Mouse (Mus musculus) cerebellum, adult 2 months (tissue): Measurements from ENCODE around the gene Gkap1. TPM values are rescaled to one million over a fixed set of nuclear protein-coding genes. Genes with fewer than 3 reads are reported as not detected.

Experiments used
- DNase-seq, 2 experiments: peaks; one replicate each; pipeline ENCODE4 v3.0.0; 2021
- H3K27ac ChIP-seq: fragments of 200-500 bp; 2 replicates; pipeline ENCODE4 v1.5.1; 2012; ENCODE audit warnings: low read length, control low read depth, inconsistent platforms; ENCODE audit not compliant: insufficient read depth
- H3K27me3 ChIP-seq: fragments of 200-500 bp; 2 replicates; pipeline ENCODE4 v1.6.1; 2012; ENCODE audit warnings: inconsistent platforms, mild to moderate bottlenecking, low read length, moderate library complexity; ENCODE audit not compliant: control insufficient read depth, insufficient read depth
- H3K4me1 ChIP-seq: fragments of 200-500 bp; 2 replicates; pipeline ENCODE4 v1.6.1; 2011; ENCODE audit warnings: low read length; ENCODE audit not compliant: control insufficient read depth, insufficient read depth
- H3K4me3 ChIP-seq: fragments of 200-500 bp; replicated peaks from 2 replicates; pipeline ENCODE3; 2011; ENCODE audit warnings: mild to moderate bottlenecking, low read depth, low read length, control low read depth; ENCODE audit not compliant: insufficient read depth
- CTCF ChIP-seq: fragments of 200-500 bp; IDR thresholded peaks from 2 replicates; pipeline ENCODE4 v1.5.1; 2011; ENCODE audit warnings: low read depth, mild to moderate bottlenecking, control low read depth, low read length, moderate library complexity, borderline replicate concordance; ENCODE audit not compliant: insufficient read depth
- POLR2A ChIP-seq: fragments of 200-500 bp; IDR thresholded peaks from 2 replicates; pipeline ENCODE4 v1.6.1; 2011; ENCODE audit warnings: low read length, control low read depth, borderline replicate concordance; ENCODE audit not compliant: insufficient read depth
- WGBS: fragments of 180-500 bp; shearing (Covaris S2); methylation state at CpG from one replicate; pipeline ENCODE4 v1.1.7; 2018; 5-methylcytosine and 5-hydroxymethylcytosine counted together
- polyA plus RNA-seq: library from polyadenylated mRNA; depleted of rRNA; stranded (reverse); fragments of >200 nt; gene quantifications from 2 replicates; pipeline ENCODE4 v1.2.3, GENCODE M21; 2012

Gkap1 gene
- polyA plus RNA-seq, 1 experiment = 30.0 TPM

DNA sequence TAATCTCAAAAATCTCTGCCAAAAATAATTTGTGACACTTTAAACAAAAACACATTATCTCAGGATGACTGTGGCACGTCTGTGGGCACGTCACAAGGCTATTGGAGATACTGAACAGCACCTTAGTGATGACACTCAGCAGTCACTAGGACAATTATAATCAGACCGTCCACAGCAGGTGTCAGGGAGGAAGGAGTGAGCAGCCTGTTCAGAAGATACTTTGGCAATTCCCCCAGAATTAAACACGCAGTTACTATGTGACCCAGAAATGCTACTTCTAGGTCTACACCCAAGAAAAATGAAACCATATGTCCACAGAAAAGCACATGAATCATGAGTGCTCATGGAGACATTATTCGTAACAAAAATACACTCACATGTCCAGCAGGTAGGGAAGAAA is 65.1 kb downstream of the Gkap1 start:
- 4% methylated on average over 5 of the region's 5 CpGs for whole genome bisulfite sequencing
- no peaks in the 10 kb centered on the region for H3K27me3 ChIP-seq
- peak overlapping the region; percentile 37; the same call in 1 of the 2 replicates for H3K27ac ChIP-seq
- H3K4me3 ChIP-seq = peak overlapping the region; percentile 15
- DNase-seq = peak; percentile 63 to 91
- H3K4me1 ChIP-seq = peaks cover 14% of the 10 kb centered on the region
- TF ChIP-seq POLR2A (no peak), CTCF (no peak)

DNA sequence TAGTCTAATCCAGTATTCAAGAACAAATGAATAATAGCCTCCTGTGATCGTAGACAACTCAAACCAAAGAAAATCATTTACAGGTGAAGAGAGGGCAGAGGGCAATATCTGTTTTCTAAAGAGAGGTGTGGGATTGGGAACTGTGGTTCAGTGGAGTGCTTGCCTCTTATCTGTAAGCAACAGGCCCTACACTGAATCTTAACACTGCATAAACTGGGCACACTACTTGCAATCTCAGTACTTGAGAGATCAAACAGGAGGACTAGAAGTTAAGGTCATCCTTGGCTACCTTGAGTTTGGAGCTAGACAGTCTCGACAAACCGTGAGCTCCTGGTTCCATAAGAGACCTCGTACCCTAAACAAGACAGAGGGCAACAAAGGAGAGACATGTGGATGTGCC is 69.4 kb downstream of the Gkap1 start:
- Histone ChIP-seq H3K4me1 (peaks cover 31% of the 10 kb centered on the region), H3K27me3 (no peaks in the 10 kb centered on the region), H3K4me3 (no peak overlapping the region), H3K27ac (no peak overlapping the region)
- DNase-seq = no peak
- 91% methylated on average over 4 of the region's 4 CpGs for WGBS
- TF ChIP-seq CTCF = no peak
- no peak for TF ChIP-seq POLR2A

DNA sequence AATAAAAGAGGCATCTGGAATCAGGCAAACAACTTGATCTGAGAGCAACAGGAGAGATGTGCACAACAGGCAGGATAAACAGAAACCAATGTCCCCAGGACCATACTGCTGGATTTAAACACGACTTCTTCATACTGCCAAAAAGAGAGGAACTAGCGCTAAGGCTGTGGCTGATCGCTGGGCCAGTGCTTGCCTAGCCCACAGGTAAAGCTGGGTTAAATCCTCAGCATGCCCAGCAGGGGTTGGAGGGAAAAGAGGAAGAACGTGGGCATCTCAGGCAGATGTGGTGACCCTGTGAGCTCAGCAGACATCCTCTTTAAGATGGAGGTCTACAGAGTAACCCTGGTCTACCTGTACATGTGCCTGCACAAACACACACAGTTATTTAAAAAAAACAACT is 70.5 kb downstream of the Gkap1 start:
- Histone ChIP-seq H3K27me3 (no peaks in the 10 kb centered on the region), H3K4me3 (no peak overlapping the region), H3K4me1 (peaks cover 28% of the 10 kb centered on the region), H3K27ac (no peak overlapping the region)
- DNase-seq = no peak
- WGBS = 36% methylated on average over 4 of the region's 4 CpGs
- TF ChIP-seq POLR2A (no peak), CTCF (no peak)

DNA sequence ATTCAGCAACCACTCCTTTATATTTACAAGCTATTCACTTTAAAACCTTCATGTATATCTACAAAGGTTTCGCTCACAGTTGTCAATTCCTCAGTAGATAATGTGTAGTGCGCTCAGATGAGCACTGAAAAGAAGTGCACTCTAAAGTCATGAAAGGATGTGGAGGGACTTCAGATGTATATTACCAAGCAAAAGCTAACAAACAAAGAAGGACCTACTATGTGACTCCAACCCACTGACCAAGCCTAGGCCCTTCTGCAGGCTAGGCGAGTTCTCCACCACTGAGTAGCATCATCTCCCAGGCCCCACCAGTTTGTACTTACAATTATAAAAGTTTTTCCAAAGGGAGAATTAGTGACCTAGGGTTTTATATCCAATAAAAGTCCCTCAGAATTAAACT is 71.3 kb downstream of the Gkap1 start:
- TF ChIP-seq CTCF (no peak), POLR2A (no peak)
- no peak overlapping the region for H3K27ac ChIP-seq
- H3K4me3 ChIP-seq = no peak overlapping the region
- H3K4me1 ChIP-seq = peaks cover 27% of the 10 kb centered on the region
- 94% methylated on average over 3 of the region's 3 CpGs for WGBS
- no peak for DNase-seq
- H3K27me3 ChIP-seq = no peaks in the 10 kb centered on the region

DNA sequence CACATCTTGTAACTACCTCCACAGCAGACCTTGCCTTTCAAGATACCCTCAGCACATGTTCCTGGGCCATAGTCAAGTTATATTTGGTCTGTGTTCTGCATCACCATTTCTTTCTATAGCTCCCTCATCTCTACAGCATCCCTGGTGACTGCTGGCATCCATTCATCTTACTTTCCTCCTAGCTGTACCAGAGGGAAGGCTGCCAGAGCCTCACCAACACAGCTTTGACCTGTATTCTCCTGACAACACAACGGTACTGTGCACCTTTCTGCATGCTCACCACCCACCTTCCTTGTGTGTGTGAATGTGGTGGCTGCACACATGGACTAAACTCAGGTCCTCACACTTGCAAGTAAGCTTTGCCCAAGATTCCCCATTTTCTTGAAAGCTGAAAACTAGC is 72.6 kb downstream of the Gkap1 start:
- TF ChIP-seq POLR2A = no peak
- DNase-seq = peak; percentile 70 to 85

DNA sequence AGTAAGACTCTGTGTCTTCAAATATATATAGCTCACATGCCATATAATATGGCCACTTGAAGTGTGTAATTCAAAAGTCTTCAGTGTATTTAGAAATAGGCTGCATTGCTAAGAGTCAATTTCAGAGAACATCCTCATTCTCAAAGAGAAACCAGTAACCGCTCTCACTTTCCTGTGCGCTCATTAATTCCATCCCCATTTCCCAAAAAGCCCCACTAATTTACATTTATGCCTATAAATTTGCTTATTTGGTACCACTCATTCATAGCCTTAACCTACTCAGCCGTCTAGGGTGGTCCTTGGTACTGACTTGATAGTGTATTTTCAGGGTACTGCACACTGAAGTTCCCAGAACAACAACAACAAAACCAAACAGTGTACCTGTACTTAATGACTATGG is 73.6 kb downstream of the Gkap1 start:
- Histone ChIP-seq H3K27me3 (no peaks in the 10 kb centered on the region), H3K4me3 (no peak overlapping the region), H3K27ac (no peak overlapping the region), H3K4me1 (peaks cover 30% of the 10 kb centered on the region)
- TF ChIP-seq POLR2A (no peak), CTCF (no peak)
- no peak for DNase-seq
- 95% methylated on average over 3 of the region's 3 CpGs for WGBS

More for the DNA sequence above, 72.6 kb downstream of the Gkap1 start:
- H3K27me3 ChIP-seq = no peaks in the 10 kb centered on the region
- H3K4me3 ChIP-seq = no peak overlapping the region
- 8% methylated on average over 1 of the region's 1 CpGs for WGBS
- H3K4me1 ChIP-seq = peaks cover 29% of the 10 kb centered on the region
- peak overlapping the region; percentile 66; the same call in 1 of the 2 replicates for H3K27ac ChIP-seq

DNA sequence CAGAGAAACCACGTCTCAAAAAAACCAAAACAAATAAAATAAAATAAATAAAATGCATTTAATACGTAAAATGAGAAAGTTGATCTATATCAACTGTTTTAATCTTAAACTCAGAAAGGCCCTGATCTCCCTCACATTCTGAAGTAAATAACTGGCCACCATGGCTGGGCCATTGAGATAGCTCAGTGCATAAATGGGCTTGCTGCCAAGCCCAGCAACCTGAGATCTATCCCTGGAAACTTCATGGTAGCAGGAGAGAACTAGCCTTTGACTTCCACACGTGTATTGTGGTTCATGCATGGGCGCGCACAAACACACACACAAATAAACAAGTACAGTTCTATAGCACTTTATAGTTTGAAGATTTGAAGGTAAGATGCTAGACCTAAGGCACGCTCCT is 74.2 kb downstream of the Gkap1 start:
- no peak for DNase-seq
- no peak overlapping the region for H3K27ac ChIP-seq
- 82% methylated on average over 6 of the region's 6 CpGs for WGBS

DNA sequence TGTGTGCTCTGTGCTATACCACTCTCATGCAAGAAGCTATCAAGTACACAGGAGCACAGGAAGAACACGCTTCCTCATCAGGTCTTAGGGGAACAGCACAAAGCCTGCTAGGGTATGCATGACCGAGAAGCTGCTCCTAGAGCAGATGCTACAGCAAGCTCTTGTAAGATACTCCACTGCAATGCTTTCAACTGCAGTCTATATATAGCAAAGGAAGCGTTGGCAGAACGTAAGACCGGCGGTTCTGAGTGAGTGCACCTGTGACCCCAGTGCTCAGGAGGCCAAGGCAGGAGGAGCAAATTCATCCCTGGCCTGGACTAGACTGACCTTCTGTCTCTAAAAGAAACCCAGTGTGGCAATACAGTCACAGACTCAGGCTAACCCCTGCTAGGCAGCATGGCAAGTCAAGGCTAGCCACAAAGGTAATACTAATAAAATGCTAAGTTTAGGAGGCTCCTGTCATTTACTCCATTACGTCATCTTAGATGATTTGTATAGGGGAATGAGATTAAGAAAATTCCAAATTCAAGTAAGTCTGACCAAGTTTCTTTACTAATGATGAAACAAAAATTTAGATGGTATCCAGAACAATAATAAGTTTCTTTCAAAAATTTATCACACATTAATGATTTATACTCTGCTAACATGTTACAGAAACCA is 77.4 kb downstream of the Gkap1 start:
- 65% methylated on average over 7 of the region's 7 CpGs for WGBS
- Histone ChIP-seq H3K27ac (no peak overlapping the region), H3K27me3 (no peaks in the 10 kb centered on the region), H3K4me3 (no peak overlapping the region), H3K4me1 (peaks cover 11% of the 10 kb centered on the region)
- TF ChIP-seq CTCF (no peak), POLR2A (no peak)
- DNase-seq = no peak

More for the DNA sequence above, 74.2 kb downstream of the Gkap1 start:
- TF ChIP-seq POLR2A = no peak
- no peak for TF ChIP-seq CTCF
- no peak overlapping the region for H3K4me3 ChIP-seq
- H3K4me1 ChIP-seq = peaks cover 26% of the 10 kb centered on the region
- no peaks in the 10 kb centered on the region for H3K27me3 ChIP-seq
